Mouse (Mus musculus) lung, postnatal 10 days (tissue): ENCODE measurements around the gene Rangrf.
"Not testable (repeated sequence)": the region's sequence is repeated elsewhere in the genome, so short reads cannot be mapped to it uniquely, and the experiment has no call there.

Experiments used
- DNase-seq: peaks from one replicate; pipeline ENCODE4 v3.0.0; 2021

The Rangrf gene

DNA sequence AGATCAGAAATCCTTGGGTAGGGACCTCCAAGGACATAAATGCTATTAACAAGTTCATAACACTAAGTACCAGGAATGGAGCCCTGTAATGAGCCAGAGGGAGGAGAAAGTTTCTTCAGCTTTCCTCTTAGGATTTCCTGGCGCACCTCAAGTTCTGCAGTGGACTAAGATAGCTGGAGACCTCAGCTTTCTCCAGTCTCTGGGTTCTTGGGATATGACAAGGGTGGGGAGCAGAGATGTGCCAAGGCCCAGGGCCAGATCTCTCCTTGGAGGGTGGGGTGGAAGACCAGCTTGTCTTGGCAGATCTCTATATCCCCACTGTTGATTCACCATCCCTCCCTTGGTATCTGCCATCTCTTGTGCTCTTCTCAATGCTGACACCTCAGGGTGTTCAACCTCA is 616 bp upstream of the Rangrf start:
- DNase-seq: no peak

DNA sequence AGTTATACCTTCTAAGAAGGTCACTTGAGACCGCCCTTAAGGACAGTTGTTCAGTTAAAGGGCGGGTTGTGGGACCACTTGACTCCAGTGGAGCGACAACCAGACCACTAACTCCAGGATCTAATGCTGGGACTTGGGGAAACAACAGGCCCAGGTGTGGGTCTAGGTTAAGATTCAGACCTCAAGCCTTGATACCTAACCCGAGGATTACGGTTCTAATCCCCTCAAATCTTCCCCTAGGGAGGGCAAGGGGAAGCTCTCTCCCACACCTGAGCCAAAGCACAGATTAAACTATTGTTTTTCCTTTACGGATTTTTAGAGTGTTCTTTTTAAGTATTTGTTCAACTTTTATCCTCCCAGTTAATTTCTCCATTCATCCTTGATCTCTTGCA is 930 bp downstream of the Rangrf start:
- DNase-seq: no peak

DNA sequence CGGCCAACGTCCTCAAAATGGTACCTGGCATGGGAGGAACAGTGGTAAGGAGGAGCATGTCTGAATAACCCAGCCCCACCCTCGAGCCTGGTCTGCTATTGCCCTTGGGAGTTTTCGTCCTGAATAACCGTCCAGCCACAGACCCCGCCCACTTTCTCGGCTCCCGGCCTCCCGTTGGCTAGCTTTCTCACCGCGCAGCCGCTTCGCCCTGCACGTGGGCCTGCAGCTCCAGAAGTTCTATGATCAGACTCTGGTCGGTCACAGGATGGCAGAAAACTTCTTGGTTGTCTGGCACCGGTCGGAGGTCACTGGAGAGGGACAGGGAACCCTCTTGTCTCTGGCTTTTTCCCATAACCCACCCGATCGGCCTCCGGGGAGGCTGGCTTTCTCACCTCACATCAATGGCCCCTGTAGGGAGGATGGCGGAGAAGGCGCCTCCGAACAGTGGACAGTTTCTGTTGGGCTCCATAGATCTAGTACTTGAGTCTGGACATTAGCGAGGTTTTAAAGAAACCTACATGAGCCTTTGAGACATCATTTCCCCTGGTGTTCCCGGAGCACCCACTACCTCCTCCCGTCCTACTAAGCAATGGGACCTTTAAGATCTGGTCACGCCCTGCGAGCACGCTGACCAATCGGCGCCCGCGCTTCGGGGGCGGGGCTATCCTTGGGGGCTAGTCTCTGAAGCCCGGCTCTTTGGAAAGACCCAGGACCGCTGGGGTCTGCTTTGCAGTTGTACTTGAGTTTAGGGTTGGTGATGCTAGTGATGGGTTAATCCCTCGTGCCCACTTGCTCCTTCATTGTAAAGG is 1.5 kb downstream of the Rangrf start:
- DNase-seq: peak; percentile 93

DNA sequence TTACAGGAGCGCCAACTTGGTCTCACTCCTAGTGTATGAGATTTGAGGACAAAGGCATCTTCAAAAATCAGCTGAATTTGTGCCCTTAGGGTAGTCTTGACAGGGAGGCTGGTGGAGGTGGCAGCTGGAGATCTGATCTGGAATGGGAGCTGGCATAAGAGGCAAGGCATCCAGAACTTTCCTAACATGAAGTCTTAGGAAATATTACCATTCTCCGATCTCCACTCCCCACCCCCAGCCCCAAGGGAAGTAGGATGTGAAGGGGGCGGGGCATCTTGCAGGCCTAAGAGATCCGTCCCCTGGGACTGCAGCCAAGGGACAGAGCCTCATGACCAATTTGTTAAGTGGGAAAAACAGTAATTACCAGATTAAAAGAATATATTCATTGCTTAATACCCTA is 4.8 kb downstream of the Rangrf start:
- DNase-seq: peak; percentile 76

DNA sequence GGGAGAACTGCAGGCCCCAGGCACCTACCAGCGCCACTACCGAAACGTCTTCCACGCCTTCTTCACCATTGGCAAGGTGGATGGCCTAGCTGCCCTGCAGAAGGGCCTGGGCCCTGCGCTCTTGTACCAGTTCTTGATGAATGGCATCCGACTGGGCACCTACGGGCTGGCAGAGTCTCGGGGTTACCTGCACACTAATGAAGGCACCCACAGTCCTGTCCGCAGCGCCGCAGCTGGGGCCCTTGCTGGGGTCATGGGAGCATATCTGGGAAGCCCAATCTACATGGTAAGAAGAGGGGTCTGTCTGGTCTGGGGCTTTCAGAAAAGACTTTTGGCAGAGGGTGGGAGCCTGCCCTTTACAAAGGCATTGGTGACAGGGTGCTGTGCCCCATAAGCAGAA is 6.2 kb downstream of the Rangrf start:
- no peak for DNase-seq

DNA sequence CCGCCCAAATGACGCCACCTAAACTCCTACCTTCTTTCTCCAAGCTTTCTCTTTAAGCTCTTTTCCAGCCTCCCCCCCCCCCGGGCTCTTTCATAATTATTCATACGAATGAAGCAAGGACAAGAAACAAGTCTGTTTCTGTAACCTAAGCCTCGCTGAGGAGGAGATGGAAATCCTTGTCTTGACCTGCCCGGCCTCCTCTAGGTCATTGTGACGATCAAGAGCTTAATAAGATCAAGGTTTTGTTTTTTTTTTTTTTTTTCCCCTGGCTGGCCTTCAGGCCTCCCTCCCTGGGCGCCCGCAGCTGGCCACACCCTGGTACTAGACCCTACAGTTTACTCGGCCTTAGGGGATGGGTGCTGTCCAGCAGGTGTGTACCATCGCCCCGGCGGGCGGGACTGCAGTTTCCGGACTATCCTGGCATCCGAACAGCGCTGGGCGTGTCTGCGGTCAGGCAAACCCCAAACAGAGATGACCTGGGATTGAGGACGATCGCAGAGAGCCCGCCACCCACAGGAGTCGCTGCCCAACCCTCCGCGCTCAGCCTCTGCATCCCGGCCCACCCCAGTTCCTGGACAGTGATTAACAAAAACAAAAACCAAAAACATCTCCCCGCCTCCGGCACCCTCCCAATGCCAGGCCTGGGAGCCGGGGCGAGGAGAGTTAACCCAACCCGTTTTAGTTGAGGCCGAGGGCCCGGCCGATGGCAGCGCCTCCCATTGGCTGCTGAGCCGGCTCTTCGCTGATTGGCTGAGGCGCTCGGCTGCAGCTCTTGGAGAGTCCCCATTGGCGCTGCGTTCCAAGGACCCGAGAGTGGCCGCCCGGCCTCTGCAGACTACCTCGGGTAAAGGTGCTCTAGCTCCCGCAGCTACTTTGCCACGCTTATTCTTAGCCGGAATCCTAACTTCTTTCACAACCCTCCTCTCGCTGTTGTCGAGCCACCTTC is 7.4 kb downstream of the Rangrf start, which contains the start of gene Slc25a35:
Slc25a35 (plus strand) TSS at position 795 of the 946 bp plus-strand sequence.
- DNase-seq: peak; percentile 95

DNA sequence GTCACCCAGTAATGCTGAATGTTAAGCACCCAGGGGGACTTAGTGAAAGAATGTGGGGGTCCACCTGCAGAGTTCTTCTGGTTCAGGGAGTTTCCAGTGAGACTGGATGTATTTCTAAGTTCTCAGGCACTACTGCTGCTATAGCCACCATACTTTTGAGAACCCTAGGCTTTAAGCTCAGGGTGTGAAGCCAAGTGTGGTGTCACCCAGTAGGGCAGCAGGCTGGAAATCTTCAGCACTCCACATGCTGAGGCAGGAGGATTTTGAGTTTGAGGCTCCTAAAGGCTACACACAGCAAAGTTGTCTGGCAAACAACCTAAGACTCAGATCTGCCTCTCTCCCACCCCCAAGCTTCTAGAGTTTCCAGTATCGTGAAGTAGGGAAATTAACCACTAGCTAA is 8.4 kb downstream of the Rangrf start:
- DNase-seq: no peak

DNA sequence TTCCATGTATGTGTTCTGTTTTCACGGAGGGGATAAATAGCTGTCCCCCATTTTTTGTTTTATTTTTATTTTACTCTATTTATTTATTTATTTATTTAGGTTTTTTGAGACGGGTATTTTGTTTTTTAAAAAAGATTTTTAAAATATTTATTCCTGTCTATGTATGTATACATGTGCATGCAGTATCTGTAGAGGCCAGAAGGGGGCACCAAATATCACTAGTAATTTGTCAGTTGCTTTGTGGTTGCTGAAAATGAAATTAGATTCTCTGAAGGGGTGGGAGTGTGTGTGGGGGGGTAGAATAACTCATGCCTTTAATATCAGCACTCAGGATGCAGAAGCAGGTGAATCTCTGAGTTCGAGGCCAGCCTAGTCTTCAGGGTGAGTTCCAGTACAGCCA is 9.1 kb downstream of the Rangrf start:
- peak; percentile 84 for DNase-seq

DNA sequence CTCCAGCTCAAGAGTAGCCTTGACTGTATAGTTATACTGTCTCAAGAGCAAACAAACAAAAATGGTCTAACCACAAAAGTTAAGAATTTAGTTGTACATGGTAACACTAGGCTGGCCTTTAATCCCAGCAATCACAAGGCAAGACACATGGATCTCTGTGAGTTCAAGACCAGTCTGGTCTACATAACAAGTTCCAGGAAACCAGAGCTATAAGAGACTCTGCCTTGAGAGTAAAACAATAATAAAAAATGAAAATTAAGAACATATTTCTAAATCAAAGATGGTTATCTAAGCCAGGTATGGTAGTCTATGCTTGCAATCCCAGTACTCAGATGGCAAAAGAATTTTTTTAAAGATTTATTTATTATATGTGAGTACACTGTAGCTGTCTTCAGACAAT is 9.9 kb downstream of the Rangrf start:
- DNase-seq: no peak

DNA sequence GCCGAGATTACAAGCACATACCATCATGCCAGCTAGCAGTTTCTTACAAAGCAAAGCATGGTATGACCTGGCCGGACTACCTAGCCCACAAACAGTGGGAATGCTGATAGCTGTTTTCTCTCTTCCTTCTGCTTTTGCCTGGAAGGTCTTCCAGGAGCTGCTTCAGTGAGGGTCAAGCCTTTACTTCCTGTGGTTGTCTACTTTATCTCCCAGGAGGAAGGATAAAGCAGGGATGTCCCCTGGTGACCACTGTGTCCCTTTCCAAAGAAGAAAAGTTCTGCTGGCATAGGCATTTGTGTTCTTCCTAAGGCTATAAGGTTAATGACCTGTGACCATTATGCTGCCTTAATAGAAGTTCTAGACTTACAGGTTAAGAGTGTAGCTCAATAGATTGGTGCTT is 11.6 kb downstream of the Rangrf start:
- DNase-seq: no peak

DNA sequence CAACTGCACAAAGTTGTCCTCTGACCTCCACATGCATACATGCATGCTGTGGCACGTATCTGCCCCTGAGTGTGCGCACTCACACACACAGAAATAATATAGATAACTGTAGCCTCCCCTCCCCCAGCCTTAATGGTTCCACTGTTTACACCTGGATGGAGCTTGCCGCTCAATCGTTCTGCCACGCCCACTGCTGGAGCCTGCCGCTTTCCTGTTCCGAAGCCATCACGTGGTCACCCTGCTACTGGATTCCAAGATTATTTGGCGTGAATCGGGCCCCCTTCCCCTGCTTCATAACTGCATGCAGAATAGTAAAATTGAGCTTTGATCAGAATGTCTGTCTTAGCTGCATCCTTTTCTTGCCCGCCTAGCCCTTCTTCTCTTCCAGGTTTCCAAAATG is 12.8 kb downstream of the Rangrf start:
- not testable (repeated sequence) for DNase-seq

DNA sequence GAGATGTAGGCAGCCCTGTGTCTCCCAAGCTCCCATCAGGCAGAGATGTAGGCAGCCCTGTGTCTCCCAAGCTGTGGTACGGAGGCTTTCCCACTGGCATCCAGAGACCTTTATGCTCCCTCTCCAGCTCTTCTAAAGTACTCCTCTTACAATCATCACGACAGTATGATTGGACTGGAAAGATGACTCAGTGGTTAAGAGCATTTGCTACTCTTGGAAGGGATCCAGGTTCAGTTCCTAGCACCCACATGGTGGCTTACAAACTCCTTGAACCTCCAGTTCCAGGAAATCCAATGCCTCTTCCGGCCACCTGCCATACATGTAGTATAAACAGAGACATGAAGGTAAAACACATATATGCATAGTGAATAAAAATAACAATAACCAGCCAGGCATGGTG is 13.4 kb downstream of the Rangrf start:
- DNase-seq: no peak

DNA sequence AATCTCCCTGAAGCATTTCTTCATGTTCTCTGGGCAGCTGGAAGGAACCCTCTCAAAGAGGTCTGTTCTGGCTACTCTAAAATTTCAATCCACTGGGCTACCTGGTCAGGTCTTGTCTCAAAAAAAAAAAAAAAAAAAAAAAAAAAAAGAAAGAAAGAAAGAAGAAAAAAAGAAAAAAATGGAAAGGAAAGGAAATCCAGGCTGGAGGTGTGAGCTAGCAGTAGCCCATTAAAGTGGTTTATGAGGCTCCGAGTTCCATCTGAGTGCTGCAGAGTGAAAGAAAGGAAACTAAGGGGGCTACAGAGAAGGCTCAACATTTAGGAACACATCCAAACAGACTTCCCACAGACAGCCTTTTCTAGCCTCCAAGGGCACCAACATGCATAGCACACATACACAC is 17.0 kb downstream of the Rangrf start:
- no peak for DNase-seq

DNA sequence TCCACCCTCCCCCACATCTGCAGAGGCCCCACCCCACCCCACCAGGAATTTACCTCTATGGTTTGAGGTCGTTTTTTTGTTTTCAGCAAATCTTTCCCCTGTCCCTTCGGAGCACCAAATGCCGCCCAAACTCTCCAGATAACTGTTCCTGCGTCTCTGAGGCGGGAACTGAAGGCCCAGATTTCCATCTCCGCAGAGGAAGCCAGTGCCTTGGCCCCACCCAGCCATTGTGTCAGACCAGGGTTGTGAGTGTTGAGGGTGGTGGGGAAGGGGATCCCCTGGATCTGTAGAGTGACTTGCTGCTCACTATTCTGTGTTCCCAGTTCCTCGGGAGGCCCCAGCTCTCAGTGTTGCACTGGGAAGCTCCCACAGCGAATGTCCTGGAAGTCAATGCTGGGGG is 17.7 kb downstream of the Rangrf start, which contains the start of gene Arhgef15:
Arhgef15 (minus strand) TSS at position 173 of the 400 bp plus-strand sequence.
- DNase-seq: peak; percentile 60

DNA sequence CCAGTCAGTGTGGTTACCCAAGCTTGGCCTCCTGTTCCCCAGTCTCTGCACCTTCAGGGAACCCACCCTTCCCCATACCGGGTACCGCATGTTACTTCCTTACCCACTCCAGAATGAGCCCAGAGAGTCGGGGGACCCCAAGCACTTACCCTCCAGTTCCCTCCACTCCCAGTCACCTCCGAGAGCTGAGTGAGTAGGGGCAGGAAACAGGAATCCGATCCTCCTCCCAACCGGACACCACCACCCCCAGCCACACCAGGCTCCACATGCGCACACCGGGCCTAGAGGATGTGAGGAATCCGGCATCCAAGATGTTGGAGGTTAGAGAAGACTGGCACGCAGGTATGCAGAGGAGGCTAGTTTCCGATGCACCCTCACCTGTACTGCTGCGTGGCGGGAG is 18.3 kb downstream of the Rangrf start:
- DNase-seq: peak; percentile 69

DNA sequence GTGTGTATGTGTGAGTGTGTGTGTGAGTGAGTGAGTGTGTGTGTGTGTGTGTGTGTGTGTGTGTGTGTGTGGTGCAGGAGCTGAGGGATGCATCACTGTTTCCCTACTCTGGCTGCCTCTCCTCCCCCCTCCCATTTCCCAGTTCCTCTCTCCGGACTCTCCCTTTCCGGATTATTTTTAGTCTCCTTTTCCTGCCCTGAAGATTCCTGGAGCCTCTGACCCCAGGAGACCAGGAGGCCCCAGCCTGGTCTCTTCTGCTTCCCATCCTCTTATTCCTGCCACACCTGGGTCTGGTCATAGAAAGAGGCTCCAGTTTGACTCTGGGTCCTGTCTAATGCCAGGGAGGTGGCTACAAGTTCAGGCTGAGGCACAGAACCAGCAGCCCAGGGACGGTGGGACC is 18.9 kb downstream of the Rangrf start:
- DNase-seq: peak; percentile 65

DNA sequence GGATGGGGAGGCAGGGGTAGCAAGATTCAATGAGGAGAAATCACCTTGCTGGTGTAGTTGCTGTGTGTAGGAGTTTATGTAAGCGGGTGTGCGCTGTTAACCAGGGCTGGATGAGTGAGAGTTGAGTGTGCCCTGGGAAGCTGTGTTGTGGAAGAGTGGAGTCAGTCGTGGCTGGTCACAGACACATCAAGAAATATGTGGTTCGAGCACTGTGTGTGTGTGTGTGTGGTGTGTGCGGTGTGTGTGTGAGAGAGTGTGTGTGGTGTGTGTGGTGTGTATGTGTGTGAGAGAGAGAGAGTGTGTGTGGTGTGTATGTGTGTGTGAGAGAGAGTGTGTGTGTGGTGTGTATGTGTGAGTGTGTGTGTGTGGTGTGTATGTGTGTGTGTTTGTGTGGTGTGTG is 19.5 kb downstream of the Rangrf start:
- DNase-seq: no peak

DNA sequence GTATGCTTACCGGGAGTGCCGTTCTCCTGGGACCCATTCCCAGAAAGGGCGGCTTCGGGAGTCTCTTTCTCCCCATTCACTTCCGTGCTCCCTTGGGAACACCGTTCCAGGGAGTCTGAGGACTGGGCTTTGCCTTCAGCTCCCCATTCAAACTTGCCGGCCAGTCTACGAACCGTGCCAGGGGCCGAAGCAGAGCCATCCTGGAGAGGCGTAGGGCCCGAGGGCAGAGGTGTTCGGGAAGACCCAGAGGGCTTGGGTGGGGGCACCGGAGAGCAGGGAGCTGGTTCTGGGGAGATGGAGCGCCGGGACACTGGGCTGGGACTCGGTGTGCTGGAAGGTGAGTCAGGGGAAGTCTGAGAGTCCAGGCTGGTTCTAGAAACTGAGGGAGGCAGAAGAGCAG is 20.6 kb downstream of the Rangrf start:
- DNase-seq: no peak

DNA sequence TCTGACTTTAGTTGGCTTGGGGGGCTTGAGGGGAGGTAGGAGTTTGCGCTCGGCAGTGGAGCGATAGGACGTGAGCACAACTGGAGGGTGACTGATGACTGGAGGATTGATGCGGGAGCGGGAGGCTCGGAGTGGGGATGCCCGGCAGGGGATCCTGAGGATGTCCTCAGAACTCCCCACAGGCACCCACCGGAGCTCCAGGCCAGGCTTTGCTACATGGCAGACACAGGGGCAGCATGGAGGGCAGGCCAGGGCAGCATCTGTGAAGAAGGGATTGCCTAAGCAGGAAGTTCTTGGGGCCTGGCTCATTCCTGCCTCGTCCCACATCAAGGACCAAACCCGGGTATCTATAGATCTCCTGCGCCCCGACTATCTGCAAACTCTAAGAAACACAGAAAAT is 21.1 kb downstream of the Rangrf start:
- no peak for DNase-seq

DNA sequence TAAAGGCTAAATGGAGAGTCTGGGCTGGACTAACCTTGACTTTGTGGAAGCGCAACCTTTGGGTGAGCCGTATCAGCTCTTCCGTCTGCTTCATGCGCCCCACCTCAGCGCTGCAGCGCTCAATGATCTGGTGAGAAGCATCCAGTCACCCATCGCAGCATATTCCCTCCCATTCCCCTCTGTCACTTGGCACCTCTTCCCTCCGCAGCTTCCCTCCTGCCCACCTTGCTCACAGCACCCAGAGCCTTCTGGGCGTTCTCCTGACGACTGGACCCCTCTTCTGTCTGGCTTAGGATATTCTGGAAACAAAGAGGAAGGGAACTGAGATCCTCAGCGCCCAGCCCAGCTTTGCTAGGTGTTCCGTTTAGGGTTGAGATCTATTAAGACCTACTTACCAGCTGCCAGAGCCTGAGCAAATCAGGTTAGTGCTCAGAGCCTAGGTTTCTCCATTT is 27.4 kb downstream of the Rangrf start:
- DNase-seq: no peak

DNA sequence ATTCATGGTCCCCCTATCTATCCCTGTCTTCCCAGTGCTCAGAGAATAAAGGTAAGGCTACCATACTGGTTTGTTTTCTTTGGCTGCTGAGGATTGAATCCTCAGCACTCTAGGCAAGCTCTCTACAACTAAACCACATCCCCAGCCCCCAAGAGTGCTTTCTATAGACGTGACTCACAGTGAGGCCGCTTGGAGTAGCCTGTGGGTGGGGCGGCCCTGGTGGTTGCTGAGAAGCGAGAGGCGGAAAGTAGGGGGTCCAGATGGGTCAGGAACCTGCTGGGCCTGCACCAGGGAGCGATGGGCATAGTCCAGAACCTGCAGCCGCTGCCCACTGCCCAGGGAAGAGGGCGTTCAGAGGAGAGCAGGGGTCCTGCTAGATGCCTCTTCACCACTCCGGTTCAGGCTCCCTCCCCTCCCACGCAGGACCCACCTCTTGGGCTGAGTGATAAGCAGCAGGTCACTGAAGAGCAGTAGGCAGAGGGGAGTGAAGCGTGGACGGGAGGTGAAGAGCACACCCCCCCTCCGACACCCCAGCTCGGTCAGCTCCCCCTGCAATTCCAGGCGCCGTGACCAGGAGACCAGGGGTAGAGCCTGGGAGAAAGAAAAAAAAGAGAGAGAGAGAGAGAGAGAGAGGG is 28.1 kb downstream of the Rangrf start:
- no peak for DNase-seq

DNA sequence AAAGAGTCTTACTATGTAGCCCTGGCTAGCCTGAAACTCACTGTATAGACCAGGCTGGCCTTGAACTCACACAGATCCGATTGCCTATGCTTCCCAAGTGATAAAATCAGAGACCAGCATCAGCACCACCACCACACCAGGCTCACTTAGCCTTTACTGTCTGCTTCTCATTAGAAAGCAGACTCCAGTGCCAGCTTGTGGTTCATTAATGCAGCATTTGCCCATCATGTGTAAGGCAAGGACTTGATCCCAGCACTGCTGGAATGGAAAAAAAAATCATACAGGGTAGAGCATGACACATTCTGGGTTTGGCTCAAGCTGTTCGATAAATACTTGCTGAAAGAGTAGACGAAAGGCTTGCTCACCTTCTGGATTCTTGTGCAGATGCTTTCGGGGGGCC is 29.0 kb downstream of the Rangrf start:
- no peak for DNase-seq

DNA sequence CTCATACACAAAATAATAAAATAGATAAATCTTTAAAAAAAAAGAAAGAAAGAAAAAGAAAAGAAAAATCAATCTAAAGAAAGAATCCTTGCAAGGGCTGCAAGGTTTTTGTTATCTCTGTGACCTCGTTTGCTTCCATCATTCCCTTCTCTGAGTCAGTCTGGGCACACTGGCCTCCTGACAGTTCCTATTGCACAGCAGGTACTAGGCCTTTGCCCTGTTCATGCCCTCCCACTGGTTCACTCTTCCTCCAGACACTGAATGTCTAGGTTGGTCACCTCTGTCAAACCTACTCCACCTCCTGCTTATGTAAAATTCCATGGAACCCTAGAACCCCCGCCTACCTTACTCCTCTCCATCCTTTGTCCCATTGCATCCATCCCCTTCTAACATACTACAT is 29.7 kb downstream of the Rangrf start:
- no peak for DNase-seq
